In genomic region chr8:126382749-126383148, GRCm38 (mm10) we compare ENCODE assay signal across 8 mouse cellular contexts. TPM values are rescaled to one million over a fixed set of nuclear protein-coding genes. Genes with fewer than 3 reads are reported as not detected.
DNase-seq lines count a peak whose midpoint lies in the region; ATAC-seq and TF ChIP-seq lines count a peak whose summit lies in the region.
"Had no signal": no experiment of that assay in that cellular context is flagged by ENCODE, and none has a peak within 500 bp of the region (broad histone marks: within the 10 kb centered on the region; RNA-seq: fewer than 3 reads in every experiment).

No protein-coding gene starts in this region.

- TF ChIP-seq CTCF in midbrain, postnatal 0 days (IDR thresholded peaks at IDR 0.05), result peak; percentile 81

- WGBS in midbrain, embryonic 11.5 days, result 67% methylated on average over 5 of the region's 5 CpGs
- WGBS in midbrain, embryonic 16.5 days, result 68% methylated on average over 5 of the region's 5 CpGs
- 76% methylated on average over 5 of the region's 5 CpGs for WGBS in midbrain, postnatal 0 days

- no peak overlapping the region for H3K4me2 ChIP-seq in midbrain, embryonic 11.5 days
- no peak overlapping the region for H3K4me2 ChIP-seq in midbrain, embryonic 16.5 days (ENCODE audit: low read length)
- H3K4me2 ChIP-seq in midbrain, postnatal 0 days (ENCODE audit: low read depth, low read length, poor library complexity, severe bottlenecking), result no peak overlapping the region
- H3K4me2 ChIP-seq: limb, embryonic 12.5 days had no signal

- H3K27me3 ChIP-seq in midbrain, embryonic 11.5 days (ENCODE audit: control insufficient read depth, insufficient read depth, low read length), result no peaks in the 10 kb centered on the region
- no peaks in the 10 kb centered on the region for H3K27me3 ChIP-seq in midbrain, embryonic 16.5 days (ENCODE audit: control insufficient read depth, insufficient read depth, low read depth, low read length)
- no peaks in the 10 kb centered on the region for H3K27me3 ChIP-seq in midbrain, postnatal 0 days (ENCODE audit: insufficient read depth, low read length)
- H3K27me3 ChIP-seq: limb, embryonic 12.5 days had no signal

- no peak overlapping the region for H3K4me3 ChIP-seq in midbrain, embryonic 11.5 days (ENCODE audit: low read depth, low read length)
- no peak overlapping the region for H3K4me3 ChIP-seq in midbrain, embryonic 16.5 days (ENCODE audit: low read depth, low read length)
- no peak overlapping the region for H3K4me3 ChIP-seq in midbrain, postnatal 0 days (ENCODE audit: low read depth, low read length)
- H3K4me3 ChIP-seq: limb, embryonic 12.5 days had no signal

- no peak overlapping the region for H3K9ac ChIP-seq in midbrain, embryonic 11.5 days (ENCODE audit: low read length)
- no peak overlapping the region for H3K9ac ChIP-seq in midbrain, embryonic 16.5 days (ENCODE audit: low read depth, low read length)
- H3K9ac ChIP-seq in midbrain, postnatal 0 days (replicated peaks; ENCODE audit: low read length, poor library complexity, severe bottlenecking), result no peak overlapping the region
- H3K9ac ChIP-seq: limb, embryonic 12.5 days had no signal

- H3K4me1 ChIP-seq in midbrain, embryonic 11.5 days (ENCODE audit: control insufficient read depth, insufficient read depth, low read length), result no peaks in the 10 kb centered on the region
- H3K4me1 ChIP-seq in midbrain, embryonic 16.5 days (ENCODE audit: control insufficient read depth, insufficient read depth, low read length), result no peaks in the 10 kb centered on the region
- no peaks in the 10 kb centered on the region for H3K4me1 ChIP-seq in midbrain, postnatal 0 days (ENCODE audit: insufficient read depth, low read length)
- H3K4me1 ChIP-seq: limb, embryonic 12.5 days had no signal

- H3K27ac ChIP-seq in midbrain, embryonic 11.5 days (ENCODE audit: low read depth, low read length), result no peak overlapping the region
- no peak overlapping the region for H3K27ac ChIP-seq in midbrain, embryonic 16.5 days (ENCODE audit: low read length)
- H3K27ac ChIP-seq in midbrain, postnatal 0 days (ENCODE audit: low read depth, low read length), result no peak overlapping the region
- H3K27ac ChIP-seq: limb, embryonic 12.5 days had no signal

- peak; percentile 89 for DNase-seq in midbrain, embryonic 11.5 days (ENCODE audit: low spot score, missing footprints)
- DNase-seq in adrenal gland, adult 2 months, result peak; percentile 31
- DNase-seq in cerebellum, postnatal 36 days, result peak; percentile 54 to 59
- peak; percentile 41 to 56 for DNase-seq in kidney, postnatal 4 days
- peak; percentile 62 for DNase-seq in midbrain, postnatal 0 days (ENCODE audit: low spot score)

- H3K36me3 ChIP-seq in midbrain, embryonic 11.5 days (ENCODE audit: control insufficient read depth, insufficient read depth, low read length), result no peaks in the 10 kb centered on the region
- no peaks in the 10 kb centered on the region for H3K36me3 ChIP-seq in midbrain, embryonic 16.5 days (ENCODE audit: control insufficient read depth, insufficient read depth, low read length)
- H3K36me3 ChIP-seq in midbrain, postnatal 0 days (ENCODE audit: insufficient read depth, low read length), result no peaks in the 10 kb centered on the region
- H3K36me3 ChIP-seq: limb, embryonic 12.5 days had no signal

- ATAC-seq in midbrain, embryonic 11.5 days (ENCODE audit: low FRiP score), result peak; percentile 58; the same call in 1 of the 2 replicates
- ATAC-seq in midbrain, embryonic 16.5 days, result no peak
- ATAC-seq in midbrain, postnatal 0 days (ENCODE audit: low FRiP score), result no peak
- no peak for ATAC-seq in erythroid progenitor cell, adult 5-6 weeks (replicated peaks; ENCODE audit: low FRiP score, poor library complexity, severe bottlenecking)

- no peaks in the 10 kb centered on the region for H3K9me3 ChIP-seq in midbrain, embryonic 11.5 days (ENCODE audit: control insufficient read depth, low read length)
- H3K9me3 ChIP-seq in midbrain, embryonic 16.5 days (replicated peaks; ENCODE audit: control insufficient read depth, low read length, poor library complexity, severe bottlenecking), result no peaks in the 10 kb centered on the region
- no peaks in the 10 kb centered on the region for H3K9me3 ChIP-seq in midbrain, postnatal 0 days (ENCODE audit: low read length)
- H3K9me3 ChIP-seq: limb, embryonic 12.5 days had no signal

RNA-seq across cellular contexts. Expression of gene Coa6, which starts 39.6 kb away (rescaled TPM):
- 50.1 and 51.5 TPM in 2 replicates for polyA plus RNA-seq in midbrain, embryonic 11.5 days (2014; fragmentation: Nextera tagmentation; extraction: Ambion mirVana)
- polyA plus RNA-seq in midbrain, embryonic 16.5 days (2015; fragmentation: Nextera tagmentation; extraction: Ambion mirVana), result 40.8 and 41.0 TPM in 2 replicates
- 10 to 100 TPM; 25.5 to 37.6 TPM for total RNA-seq in adrenal gland, adult 2 months (2021)
- polyA plus RNA-seq in adrenal gland, adult 2 months (2012; rRNA removed), result 62.6 and 75.9 TPM in 2 replicates
- total RNA-seq in midbrain, postnatal 0 days (2014; rRNA removed), result 11.2 and 22.8 TPM in 2 replicates
- polyA plus RNA-seq in midbrain, postnatal 0 days (2015; fragmentation: Nextera tagmentation; extraction: Ambion mirVana), result 44.9 and 45.1 TPM in 2 replicates
- 14.7 and 28.1 TPM in 2 replicates for total RNA-seq in erythroid progenitor cell, adult 5-6 weeks (2015; ENCODE audit: low replicate concordance)
- total RNA-seq in erythroid progenitor cell, adult 5-6 weeks (2017; ENCODE audit: low replicate concordance), result 2.2 and 5.1 TPM in 2 replicates

Comparison
In these comparisons a context has a peak if more than half of its experiments do, and no peak if none do; other contexts are left out.
1. DNase-seq: peak in every context shown above with its lines; median percentile 89 in midbrain, embryonic 11.5 days; 62 in midbrain, postnatal 0 days; 56 in cerebellum, postnatal 36 days; 48 in kidney, postnatal 4 days; 31 in adrenal gland, adult 2 months.